Mouse (Mus musculus) MEL (cell line): ENCODE data around the gene Slc25a17. TPM values are rescaled to one million over a fixed set of nuclear protein-coding genes. Genes with fewer than 3 reads are reported as not detected.

ENCODE experiments used
- DNase-seq: peaks from one replicate; pipeline ENCODE4 v3.0.0; 2011; ENCODE audit warnings: low read depth, low spot score
- H3K27ac ChIP-seq: 2 replicates; pipeline ENCODE4 v1.5.1; 2012; ENCODE audit warnings: low read depth, mild to moderate bottlenecking, control low read depth, low read length, moderate library complexity; ENCODE audit not compliant: control insufficient read depth
- H3K27me3 ChIP-seq, 2 experiments: fragments of 150-350 bp in 1 of 2; sonication (generic) in 1 of 2; 2 replicates each; pipeline ENCODE4 v1.6.1; 2012; ENCODE audit warnings: low read length in 2 of 2, mild to moderate bottlenecking in 2 of 2, improper control_type of control experiment in 1 of 2, moderate library complexity in 1 of 2; ENCODE audit not compliant: insufficient read depth in 2 of 2, control insufficient read depth in 1 of 2
- H3K36me3 ChIP-seq, 2 experiments: 2 replicates each; pipeline ENCODE4 v1.6.1; 2012 to 2014; ENCODE audit warnings: low read length in 2 of 2, improper control_type of control experiment in 1 of 2, inconsistent platforms in 1 of 2, mild to moderate bottlenecking in 1 of 2; ENCODE audit not compliant: insufficient read depth in 2 of 2, control insufficient read depth in 1 of 2
- H3K4me1 ChIP-seq, 2 experiments: fragments of 150-350 bp in 1 of 2; sonication (generic) in 1 of 2; 2 replicates each; pipeline ENCODE4 v1.6.1; 2012; ENCODE audit warnings: low read length in 2 of 2, improper control_type of control experiment in 1 of 2, mild to moderate bottlenecking in 1 of 2; ENCODE audit not compliant: insufficient read depth in 2 of 2, control insufficient read depth in 1 of 2
- H3K4me3 ChIP-seq, 2 experiments: fragments of 150-350 bp in 1 of 2; sonication (generic) in 1 of 2; 2 replicates each; pipeline ENCODE4 v1.5.1; 2012; ENCODE audit warnings: low read depth in 2 of 2, low read length in 2 of 2, mild to moderate bottlenecking in 2 of 2, moderate library complexity in 2 of 2, control low read depth in 1 of 2, improper control_type of control experiment in 1 of 2; ENCODE audit not compliant: control insufficient read depth in 1 of 2, insufficient read depth in 1 of 2
- H3K79me2 ChIP-seq: 2 replicates; pipeline ENCODE4 v1.6.1; 2012; ENCODE audit warnings: mild to moderate bottlenecking, low read length, moderate library complexity; ENCODE audit not compliant: control insufficient read depth, poor library complexity, insufficient read depth
- H3K9ac ChIP-seq: 2 replicates; pipeline ENCODE4 v1.6.1; 2012; ENCODE audit warnings: low read depth, mild to moderate bottlenecking, control low read depth, low read length, moderate library complexity; ENCODE audit not compliant: control insufficient read depth, poor library complexity, severe bottlenecking
- H3K9me3 ChIP-seq: fragments of 150-350 bp; sonication (generic); replicated peaks from 2 replicates; pipeline ENCODE4 v1.6.1; 2012; ENCODE audit warnings: mild to moderate bottlenecking, low read length, improper control_type of control experiment, moderate library complexity; ENCODE audit not compliant: insufficient read depth
- BHLHE40 ChIP-seq: IDR thresholded peaks from 2 replicates; pipeline ENCODE4 v1.6.1; 2012; ENCODE audit warnings: low read depth, mild to moderate bottlenecking, inconsistent platforms, low read length, improper control_type of control experiment, borderline replicate concordance
- CTCF ChIP-seq, 3 experiments: IDR thresholded peaks in 2 of 3; conservative IDR thresholded peaks in 1 of 3; 2 replicates each; pipeline ENCODE4 v1.5.1; 2011 to 2012; ENCODE audit warnings: low read length in 3 of 3, low read depth in 2 of 3, mild to moderate bottlenecking in 2 of 3, improper control_type of control experiment in 1 of 3, inconsistent platforms in 1 of 3, mixed read lengths in 1 of 3, moderate library complexity in 1 of 3; ENCODE audit not compliant: control insufficient read depth in 1 of 3, insufficient read depth in 1 of 3, poor library complexity in 1 of 3, severe bottlenecking in 1 of 3
- ETS1 ChIP-seq: IDR thresholded peaks from 2 replicates; pipeline ENCODE4 v1.6.1; 2012; ENCODE audit warnings: low read depth, mild to moderate bottlenecking, inconsistent platforms, low read length, improper control_type of control experiment, moderate library complexity
- HCFC1 ChIP-seq: IDR thresholded peaks from 2 replicates; pipeline ENCODE4 v1.6.1; 2012; ENCODE audit warnings: low read depth, mild to moderate bottlenecking, inconsistent platforms, low read length, improper control_type of control experiment, moderate library complexity
- KAT2A ChIP-seq: conservative IDR thresholded peaks from 2 replicates; pipeline ENCODE4 v1.6.1; 2012; ENCODE audit warnings: low read depth, low read length, improper control_type of control experiment, inconsistent platforms
- MAZ ChIP-seq: IDR thresholded peaks from 2 replicates; pipeline ENCODE4 v1.6.1; 2012; ENCODE audit warnings: low read depth, mild to moderate bottlenecking, inconsistent platforms, low read length, improper control_type of control experiment
- MEF2A ChIP-seq: IDR thresholded peaks from 2 replicates; pipeline ENCODE4 v1.6.1; 2014; ENCODE audit warnings: low read depth, mild to moderate bottlenecking, inconsistent platforms, low read length, improper control_type of control experiment; ENCODE audit not compliant: poor library complexity, insufficient replicate concordance, severe bottlenecking; ENCODE audit errors: extremely low read depth
- MXI1 ChIP-seq: IDR thresholded peaks from 2 replicates; pipeline ENCODE4 v1.6.1; 2011; ENCODE audit warnings: mild to moderate bottlenecking, low read depth, low read length, improper control_type of control experiment
- MYB ChIP-seq: IDR thresholded peaks from 2 replicates; pipeline ENCODE4 v1.6.1; 2011; ENCODE audit warnings: mild to moderate bottlenecking, low read depth, low read length, improper control_type of control experiment
- MYC ChIP-seq: IDR thresholded peaks from 2 replicates; pipeline ENCODE4 v1.6.1; 2011; ENCODE audit warnings: low read depth, mild to moderate bottlenecking, low read length, improper control_type of control experiment, moderate library complexity
- NRF1 ChIP-seq: IDR thresholded peaks from 2 replicates; pipeline ENCODE4 v1.6.1; 2014; ENCODE audit warnings: low read depth, mild to moderate bottlenecking, inconsistent platforms, low read length, improper control_type of control experiment, moderate library complexity; ENCODE audit not compliant: poor library complexity, insufficient read depth, severe bottlenecking
- POLR2A ChIP-seq, 2 experiments: IDR thresholded peaks; 2 replicates each; pipeline ENCODE4 v1.6.1; 2011 to 2012; ENCODE audit warnings: low read length in 2 of 2, mild to moderate bottlenecking in 2 of 2, control low read depth in 1 of 2, improper control_type of control experiment in 1 of 2, low read depth in 1 of 2, moderate library complexity in 1 of 2; ENCODE audit not compliant: control insufficient read depth in 1 of 2, insufficient read depth in 1 of 2, poor library complexity in 1 of 2
- POLR2AphosphoS2 ChIP-seq: IDR thresholded peaks from 2 replicates; pipeline ENCODE4 v1.6.1; 2011; ENCODE audit warnings: low read length, improper control_type of control experiment
- POLR2AphosphoS5 ChIP-seq: IDR thresholded peaks from 2 replicates; pipeline ENCODE4 v1.6.1; 2012; ENCODE audit warnings: low read depth, borderline replicate concordance, mild to moderate bottlenecking, inconsistent platforms, low read length, moderate library complexity, mixed read lengths
- RCOR1 ChIP-seq: IDR thresholded peaks from 2 replicates; pipeline ENCODE4 v1.6.1; 2012; ENCODE audit warnings: low read depth, mild to moderate bottlenecking, inconsistent platforms, low read length, improper control_type of control experiment
- SIN3A ChIP-seq: IDR thresholded peaks from 2 replicates; pipeline ENCODE4 v1.6.1; 2012; ENCODE audit warnings: low read length, improper control_type of control experiment, inconsistent platforms
- SMC3 ChIP-seq: IDR thresholded peaks from 2 replicates; pipeline ENCODE4 v1.6.1; 2011; ENCODE audit warnings: low read depth, low read length, improper control_type of control experiment
- TAL1 ChIP-seq: IDR thresholded peaks from 2 replicates; pipeline ENCODE4 v1.6.1; 2012; ENCODE audit warnings: mild to moderate bottlenecking, inconsistent platforms, low read length, moderate library complexity, mixed read lengths
- TCF12 ChIP-seq: IDR thresholded peaks from 2 replicates; pipeline ENCODE4 v1.6.1; 2014; ENCODE audit warnings: low read depth, mild to moderate bottlenecking, inconsistent platforms, low read length, improper control_type of control experiment, moderate library complexity
- ZKSCAN1 ChIP-seq: IDR thresholded peaks from 2 replicates; pipeline ENCODE4 v1.6.1; 2012; ENCODE audit warnings: low read depth, mild to moderate bottlenecking, inconsistent platforms, low read length, improper control_type of control experiment, moderate library complexity
- polyA plus RNA-seq, 2 experiments: library from polyadenylated mRNA; stranded (reverse) in 1 of 2; unstranded in 1 of 2; fragments of >175 nt in 1 of 2; fragments of >200 nt in 1 of 2; gene quantifications; 2 replicates each; pipeline versions ENCODE4 v1.2.1 to v1.2.4; 2012; ENCODE audit warnings: low replicate concordance in 2 of 2, low read depth in 1 of 2; ENCODE audit not compliant: insufficient read length in 2 of 2, insufficient read depth in 1 of 2, missing spikeins in 1 of 2
- total RNA-seq: library from RNA; depleted of rRNA; stranded (reverse); fragments of 300-350 nt; gene quantifications from 2 replicates; pipeline ENCODE4 v1.2.3, GENCODE M21; 2012

Slc25a17 gene
- total and polyA plus RNA-seq, 3 experiments, result 40.6 to 64.1 TPM; not detected in 1

DNA sequence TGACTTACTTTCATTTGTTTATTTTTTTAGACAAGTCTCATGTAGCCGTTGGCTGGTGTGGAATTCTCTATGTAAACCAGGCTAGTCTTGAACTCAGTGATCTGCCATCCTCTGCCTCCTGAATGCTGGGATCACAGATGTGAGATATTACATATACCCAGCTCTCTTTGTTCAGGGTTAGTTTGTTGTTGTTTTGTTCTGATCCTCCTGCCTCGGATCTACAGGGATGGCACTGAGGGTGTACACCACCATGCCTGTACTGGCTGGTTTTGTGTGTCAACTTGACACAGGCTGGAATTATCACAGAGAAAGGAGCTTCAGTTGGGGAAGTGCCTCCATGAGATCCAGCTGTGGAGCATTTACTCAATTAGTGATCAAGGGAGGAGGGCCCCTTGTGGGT is 12.2 kb downstream of the Slc25a17 start:
- TF ChIP-seq SIN3A (no peak), BHLHE40 (no peak), MYB (no peak), SMC3 (no peak), MEF2A (no peak), CTCF (IDR thresholded peaks at IDR 0.05 in 2 of 3, conservative IDR thresholded peaks at IDR 0.05 in 1 of 3; ENCODE audit: control insufficient read depth in 1 of 3, insufficient read depth in 1 of 3, low read depth in 2 of 3, low read length in 3 of 3, poor library complexity in 1 of 3, severe bottlenecking in 1 of 3) (no peak), POLR2AphosphoS5 (no peak), RCOR1 (no peak), POLR2AphosphoS2 (no peak), HCFC1 (no peak), MAZ (no peak), ETS1 (no peak), NRF1 (no peak), MYC (no peak)
- DNase-seq, result no peak
- Histone ChIP-seq H3K4me1 (no peaks in the 10 kb centered on the region), H3K27ac (no peak overlapping the region), H3K9ac (no peak overlapping the region), H3K79me2 (no peaks in the 10 kb centered on the region), H3K27me3 (no peaks in the 10 kb centered on the region), H3K9me3 (no peaks in the 10 kb centered on the region), H3K4me3 (no peak overlapping the region), H3K36me3 (no peaks in the 10 kb centered on the region; a peak in 1 of 4 replicates)

- H3K4me1 ChIP-seq, result no peaks in the 10 kb centered on the region
- H3K9me3 ChIP-seq, result no peaks in the 10 kb centered on the region
- TF ChIP-seq ZKSCAN1, result no peak
- TF ChIP-seq POLR2A (IDR thresholded peaks at IDR 0.05; ENCODE audit: control insufficient read depth in 1 of 2, insufficient read depth in 1 of 2, low read depth in 1 of 2, low read length in 2 of 2, poor library complexity in 1 of 2), result no peak
- no peak for TF ChIP-seq POLR2AphosphoS5
- no peak for TF ChIP-seq TCF12
- no peak for TF ChIP-seq MXI1
- no peak for TF ChIP-seq TAL1
- no peak for TF ChIP-seq RCOR1
- no peak for TF ChIP-seq BHLHE40
- TF ChIP-seq KAT2A, result no peak
- H3K4me3 ChIP-seq, result no peak overlapping the region
- no peaks in the 10 kb centered on the region for H3K27me3 ChIP-seq
- no peaks in the 10 kb centered on the region; a peak in 1 of 4 replicates for H3K36me3 ChIP-seq
- no peak overlapping the region for H3K27ac ChIP-seq
- no peak for DNase-seq
- no peaks in the 10 kb centered on the region for H3K79me2 ChIP-seq
- H3K9ac ChIP-seq, result no peak overlapping the region
These were observed 13.1 kb downstream of the Slc25a17 start for GRCm38 (mm10) chr15:81347466-81347865.
